Mouse (Mus musculus) cerebellum, adult 11 months (tissue): ENCODE data around the gene BC025446.
"Not testable (repeated sequence)": the region's sequence is repeated elsewhere in the genome, so short reads cannot be mapped to it uniquely, and the experiment has no call there.

ENCODE experiments used
- DNase-seq: peaks from one replicate; pipeline ENCODE4 v3.0.0; 2022

BC025446 gene

GRCm38 (mm10) chr15:75215778-75216691 lies at the start of gene BC025446:
BC025446 (plus strand) TSS chr15:75216376.
- no peak for DNase-seq

- no peak for DNase-seq
These were observed 40.7 kb upstream of the BC025446 start for GRCm38 (mm10) chr15:75175506-75175905.

GRCm38 (mm10) chr15:75186291-75186690 lies 29.9 kb upstream of the BC025446 start:
- no peak for DNase-seq

DNA sequence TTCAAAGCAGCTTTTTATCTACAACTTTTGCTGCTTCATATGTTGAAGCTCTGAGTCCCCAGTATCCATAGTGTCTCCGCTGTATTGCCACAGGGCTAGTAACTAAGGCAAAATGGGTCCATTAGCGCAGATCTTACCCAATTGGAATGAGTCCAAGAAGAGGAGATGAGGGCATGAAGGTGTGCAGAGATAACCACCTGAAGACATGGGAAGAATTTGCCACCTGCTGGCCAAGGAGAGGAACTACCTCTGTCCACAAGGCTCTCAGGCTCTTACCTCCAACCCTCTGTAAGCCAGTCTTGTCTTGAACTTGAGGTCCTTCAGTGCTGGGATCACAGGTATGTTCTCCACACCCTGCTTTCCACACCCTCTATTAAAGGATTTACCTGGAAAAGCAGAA lies 27.1 kb upstream of the BC025446 start:
- no peak for DNase-seq

DNA sequence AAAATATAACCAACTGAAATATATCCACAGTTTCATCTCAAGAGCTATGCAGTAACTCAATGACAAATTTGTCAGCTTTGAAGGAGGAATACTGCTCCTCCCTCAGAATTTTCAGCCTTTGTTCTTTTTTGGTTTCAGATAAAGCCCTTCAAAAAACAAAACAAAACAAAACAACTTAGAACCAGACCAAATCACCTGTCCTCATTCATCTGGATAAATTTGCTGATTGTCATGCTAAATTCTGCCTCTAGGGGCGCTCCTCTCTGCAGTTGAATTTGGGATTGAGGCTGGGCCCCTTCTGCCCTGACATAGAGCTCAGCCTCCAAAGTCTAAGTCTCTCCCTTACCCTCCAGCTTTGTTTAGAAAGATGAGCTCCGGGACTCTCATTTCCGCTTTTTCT lies 25.6 kb upstream of the BC025446 start:
- not testable (repeated sequence) for DNase-seq

- no peak for DNase-seq
These were observed 655 bp downstream of the BC025446 start for GRCm38 (mm10) chr15:75216831-75217230.

DNA sequence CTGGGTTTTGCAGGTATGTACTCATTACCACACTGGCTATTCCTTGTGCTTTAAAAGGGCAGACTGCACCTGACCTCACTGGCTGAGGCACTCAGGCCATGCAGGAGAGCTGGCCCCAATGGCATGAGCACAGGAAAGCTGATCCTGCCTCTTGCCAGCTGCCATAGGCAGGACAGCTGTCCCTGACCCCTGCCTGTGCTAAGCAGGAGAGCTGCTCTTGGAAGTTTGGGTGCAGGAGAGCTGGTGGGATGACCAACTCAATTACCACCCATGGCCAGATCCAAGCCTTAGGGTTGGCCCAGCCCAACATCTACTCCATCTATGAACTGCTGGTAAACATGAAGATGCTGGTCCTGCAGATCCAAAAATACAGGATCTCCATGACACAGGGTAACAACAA lies 5.8 kb downstream of the BC025446 start:
- DNase-seq, result no peak

- DNase-seq, result no peak
These were observed 21.6 kb downstream of the BC025446 start for GRCm38 (mm10) chr15:75237736-75238288.

- DNase-seq, result no peak
These were observed 24.4 kb downstream of the BC025446 start for GRCm38 (mm10) chr15:75240558-75240957.

- no peak for DNase-seq
These were observed 26.8 kb downstream of the BC025446 start for GRCm38 (mm10) chr15:75242756-75243640.

- no peak for DNase-seq
These were observed 38.5 kb downstream of the BC025446 start for GRCm38 (mm10) chr15:75254671-75255070.

GRCm38 (mm10) chr15:75265863-75266262 lies 49.7 kb downstream of the BC025446 start:
- no peak for DNase-seq

GRCm38 (mm10) chr15:75266626-75267025 lies 50.5 kb downstream of the BC025446 start:
- DNase-seq, result no peak

- no peak for DNase-seq
These were observed 51.9 kb downstream of the BC025446 start, which contains the start of gene Ly6f for GRCm38 (mm10) chr15:75268121-75268520. Ly6f (plus strand) TSS chr15:75268421.

GRCm38 (mm10) chr15:75268916-75269829 lies 53.0 kb downstream of the BC025446 start:
- DNase-seq, result no peak

DNA sequence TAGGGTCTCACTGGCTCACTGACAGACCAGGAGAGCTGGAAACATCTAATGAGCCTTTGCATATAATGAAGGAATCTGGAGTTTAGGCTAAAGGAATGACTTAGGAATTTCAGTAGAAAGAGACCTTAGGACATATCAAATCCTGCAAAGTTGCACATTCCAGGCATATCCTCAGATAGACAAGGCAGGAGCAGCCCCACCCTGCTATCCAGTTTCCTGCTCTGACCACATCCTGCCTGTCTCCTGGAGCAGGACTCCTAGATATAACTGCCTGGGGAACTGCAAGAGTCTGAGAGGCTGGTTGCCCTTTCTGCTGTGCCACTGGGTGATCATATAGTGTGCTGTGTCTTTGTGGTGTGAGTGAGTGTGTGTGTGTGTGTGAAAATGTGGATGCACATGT lies 54.0 kb downstream of the BC025446 start:
- no peak for DNase-seq

GRCm38 (mm10) chr15:75270691-75271362 lies 54.7 kb downstream of the BC025446 start:
- DNase-seq, result no peak

- no peak for DNase-seq
These were observed 55.2 kb downstream of the BC025446 start for GRCm38 (mm10) chr15:75271426-75271825.

DNA sequence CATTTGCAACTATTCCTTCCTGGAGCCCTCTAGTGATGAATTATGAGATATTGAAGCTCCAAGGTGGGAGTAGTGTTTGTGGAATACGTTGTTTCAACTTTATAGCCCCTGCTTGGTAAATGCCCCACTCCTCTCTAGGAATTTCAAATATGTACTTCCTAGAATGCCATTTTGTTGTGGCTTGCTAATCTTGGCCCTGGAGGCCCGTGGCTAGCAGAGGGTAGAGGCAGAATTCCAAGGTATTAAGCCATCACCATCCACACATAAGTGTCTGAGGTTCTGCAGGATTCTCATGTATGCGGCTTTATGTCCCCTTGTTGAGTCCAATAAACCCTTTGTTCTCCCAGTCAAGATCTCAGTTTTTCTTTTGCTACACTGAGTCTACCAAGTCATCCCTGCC lies 55.7 kb downstream of the BC025446 start:
- DNase-seq, result no peak
